In genomic region chr2:49572111-49572642, GRCm38 (mm10) we compare ENCODE assay signal across 10 mouse cellular contexts. TPM values are rescaled to one million over a fixed set of nuclear protein-coding genes. Genes with fewer than 3 reads are reported as not detected.
DNase-seq lines count a peak whose midpoint lies in the region; ATAC-seq and TF ChIP-seq lines count a peak whose summit lies in the region.
"Had no signal": no experiment of that assay in that cellular context is flagged by ENCODE, and none has a peak within 500 bp of the region (broad histone marks: within the 10 kb centered on the region; RNA-seq: fewer than 3 reads in every experiment).

No protein-coding gene starts in this region.

- no peak overlapping the region for H3K9ac ChIP-seq in hindbrain, embryonic 12.5 days
- no peak overlapping the region for H3K9ac ChIP-seq in limb, embryonic 11.5 days (ENCODE audit: low read length)
- H3K9ac ChIP-seq in lung, postnatal 0 days (replicated peaks; ENCODE audit: low read depth): no peak overlapping the region
- H3K9ac ChIP-seq: heart, embryonic 13.5 days had no signal

- peak; percentile 56 for DNase-seq in testis, postnatal 10 days (ENCODE audit: low spot score)
- DNase-seq in testis, postnatal 14 days (ENCODE audit: low spot score): no peak
- peak; percentile 42 for DNase-seq in limb, embryonic 11.5 days (ENCODE audit: low spot score)
- DNase-seq in telencephalon, adult 2 months (ENCODE audit: low read depth, low spot score): peak; percentile 90
- no peak for DNase-seq in gastrocnemius, postnatal 36 days
- no peak for DNase-seq in gastrocnemius, postnatal 14 days
- no peak for DNase-seq in lung, postnatal 0 days (ENCODE audit: low spot score)

- peak overlapping the region; percentile 76 for H3K27ac ChIP-seq in hindbrain, embryonic 12.5 days
- no peak overlapping the region for H3K27ac ChIP-seq in limb, embryonic 11.5 days (replicated peaks; ENCODE audit: low read depth, low read length)
- no peak overlapping the region for H3K27ac ChIP-seq in lung, postnatal 0 days (ENCODE audit: low read length)
- H3K27ac ChIP-seq: heart, embryonic 13.5 days had no signal

- no peak for TF ChIP-seq EP300 in lung, postnatal 0 days (IDR thresholded peaks at IDR 0.05)

- intact Hi-C loops in gastrocnemius, postnatal 36 days (cut with DNase I): no loop called here
- intact Hi-C loops in gastrocnemius, postnatal 14 days (cut with DNase I; ENCODE audit: low total_unique reads): no loop called here

- no peaks in the 10 kb centered on the region for H3K27me3 ChIP-seq in hindbrain, embryonic 12.5 days
- no peaks in the 10 kb centered on the region for H3K27me3 ChIP-seq in limb, embryonic 11.5 days (ENCODE audit: control insufficient read depth, insufficient read depth, low read length)
- H3K27me3 ChIP-seq in lung, postnatal 0 days (replicated peaks; ENCODE audit: insufficient read depth, low read length): no peaks in the 10 kb centered on the region
- H3K27me3 ChIP-seq: heart, embryonic 13.5 days; Patski had no signal

- H3K4me3 ChIP-seq in hindbrain, embryonic 12.5 days: no peak overlapping the region
- H3K4me3 ChIP-seq in limb, embryonic 11.5 days (ENCODE audit: low read depth, low read length): no peak overlapping the region
- no peak overlapping the region for H3K4me3 ChIP-seq in lung, postnatal 0 days (ENCODE audit: low read depth, low read length)
- H3K4me3 ChIP-seq: heart, embryonic 13.5 days had no signal

- peak; percentile 69 for ATAC-seq in hindbrain, embryonic 12.5 days (ENCODE audit: low FRiP score)
- ATAC-seq in limb, embryonic 11.5 days (ENCODE audit: insufficient number of reproducible peaks, low FRiP score, low TSS enrichment, low read depth): 0 out of 2 replicates have a peak, but pooled peaks have one; percentile 27
- ATAC-seq in lung, postnatal 0 days: no peak
- ATAC-seq: Patski had no signal

- H3K9me3 ChIP-seq in hindbrain, embryonic 12.5 days (replicated peaks): no peaks in the 10 kb centered on the region
- H3K9me3 ChIP-seq in limb, embryonic 11.5 days (ENCODE audit: control insufficient read depth, low read length): no peaks in the 10 kb centered on the region
- no peaks in the 10 kb centered on the region for H3K9me3 ChIP-seq in lung, postnatal 0 days (ENCODE audit: low read length)
- H3K9me3 ChIP-seq: heart, embryonic 13.5 days had no signal

- H3K36me3 ChIP-seq in hindbrain, embryonic 12.5 days: no peaks in the 10 kb centered on the region
- H3K36me3 ChIP-seq in limb, embryonic 11.5 days (ENCODE audit: control insufficient read depth, insufficient read depth, low read length): no peaks in the 10 kb centered on the region
- H3K36me3 ChIP-seq in lung, postnatal 0 days (ENCODE audit: insufficient read depth, low read length): no peaks in the 10 kb centered on the region
- H3K36me3 ChIP-seq: heart, embryonic 13.5 days had no signal

- peaks cover 31% of the 10 kb centered on the region for H3K4me1 ChIP-seq in hindbrain, embryonic 12.5 days
- H3K4me1 ChIP-seq in limb, embryonic 11.5 days (ENCODE audit: control insufficient read depth, insufficient read depth, low read length): peaks cover 29% of the 10 kb centered on the region
- no peaks in the 10 kb centered on the region for H3K4me1 ChIP-seq in lung, postnatal 0 days (ENCODE audit: insufficient read depth, low read depth, low read length)

- TF ChIP-seq CTCF in lung, postnatal 0 days (IDR thresholded peaks at IDR 0.05): no peak

- H3K4me2 ChIP-seq in hindbrain, embryonic 12.5 days (replicated peaks): peak overlapping the region; percentile 35
- H3K4me2 ChIP-seq in limb, embryonic 11.5 days (ENCODE audit: low read depth, severe bottlenecking): peak overlapping the region; percentile 27
- H3K4me2 ChIP-seq in lung, postnatal 0 days (replicated peaks; ENCODE audit: low read depth, low read length): no peak overlapping the region
- H3K4me2 ChIP-seq: heart, embryonic 13.5 days had no signal

- 58% methylated on average over 12 of the region's 12 CpGs for WGBS in hindbrain, embryonic 12.5 days
- whole genome bisulfite sequencing in limb, embryonic 11.5 days: 41% methylated on average over 12 of the region's 12 CpGs
- WGBS in lung, postnatal 0 days: 66% methylated on average over 12 of the region's 12 CpGs

RNA-seq across cellular contexts. Expression of gene Kif5c, which starts 46.9 kb away (rescaled TPM):
- 153 and 157 TPM in 2 replicates for polyA plus RNA-seq in hindbrain, embryonic 12.5 days (2016; fragmentation: Nextera tagmentation; extraction: Ambion mirVana)
- polyA plus RNA-seq in limb, embryonic 11.5 days (2014; fragmentation: Nextera tagmentation; extraction: Ambion mirVana): 15.2 TPM in 2 replicates
- total RNA-seq in gastrocnemius, postnatal 36 days (2021): under 1 TPM; 0.28 to 0.64 TPM
- total RNA-seq in gastrocnemius, postnatal 14 days (2021): under 1 TPM; 0.27 to 0.40 TPM
- 0.17 and 0.20 TPM in 2 replicates for polyA plus RNA-seq in lung, postnatal 0 days (2015; fragmentation: Nextera tagmentation; extraction: Ambion mirVana)

Comparison
In these comparisons a context has a peak if more than half of its experiments do, and no peak if none do; other contexts are left out.
1. DNase-seq: peak in testis, postnatal 10 days (single experiment), limb, embryonic 11.5 days (single experiment) and telencephalon, adult 2 months (single experiment); none in testis, postnatal 14 days (single experiment), gastrocnemius, postnatal 36 days (0 of 2), gastrocnemius, postnatal 14 days (single experiment) and lung, postnatal 0 days (single experiment).
2. RNA of gene Kif5c, which starts 46.9 kb away (polyA plus RNA-seq): 153 to 157 TPM in hindbrain, embryonic 12.5 days and 15.2 TPM in limb, embryonic 11.5 days; 0.17 to 0.20 TPM in lung, postnatal 0 days; every median in the first group is over 10 times any median in the second.